Mouse (Mus musculus): ENCODE data around the gene Dip2b.

The Dip2b gene

DNA sequence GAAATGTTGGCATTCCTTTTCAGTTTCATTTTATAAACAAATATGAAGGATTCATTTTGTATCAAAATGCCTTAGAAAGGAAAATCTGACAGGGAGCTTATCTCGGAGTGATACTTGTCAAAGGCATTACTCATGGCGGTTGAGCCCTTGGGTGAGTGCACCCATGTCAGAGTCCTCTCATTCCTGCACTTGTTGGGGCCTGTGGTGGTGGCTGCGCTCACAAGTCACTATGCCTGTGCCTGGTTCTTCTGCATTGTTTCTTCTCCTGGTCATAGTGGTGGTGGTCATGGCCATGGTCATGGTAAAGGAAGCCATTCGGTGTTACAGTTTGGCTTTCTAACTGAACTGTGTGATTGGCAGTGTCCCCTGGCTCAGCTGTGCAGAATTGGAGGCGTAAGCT lies 44.3 kb downstream of the Dip2b start:
- H3K36me3 ChIP-seq (ENCODE audit: insufficient read depth, low read length) = peaks cover 5% of the 10 kb centered on the region; the same call in 1 of the 2 replicates
- TF ChIP-seq NANOG (IDR thresholded peaks at IDR 0.05; ENCODE audit: borderline replicate concordance, low read length) = no peak
- TF ChIP-seq POU5F1 (IDR thresholded peaks at IDR 0.05; ENCODE audit: borderline replicate concordance, low read length) = no peak
- no peak for TF ChIP-seq CTCF (conservative IDR thresholded peaks at IDR 0.05; ENCODE audit: low read length)

GRCm38 (mm10) chr15:100083882-100084281 lies 45.4 kb downstream of the Dip2b start:
- Histone ChIP-seq H3K9me3 (ENCODE audit: low read length) (no peaks in the 10 kb centered on the region), H3K4me3 (replicated peaks; ENCODE audit: low read length) (no peak overlapping the region), H3K27me3 (ENCODE audit: insufficient read depth, low read length) (no peaks in the 10 kb centered on the region), H3K36me3 (ENCODE audit: insufficient read depth, low read length) (peaks cover 5% of the 10 kb centered on the region; the same call in 1 of the 2 replicates), H3K4me1 (replicated peaks; ENCODE audit: low read depth, low read length) (peaks cover 65% of the 10 kb centered on the region)
- TF ChIP-seq POU5F1 (IDR thresholded peaks at IDR 0.05; ENCODE audit: borderline replicate concordance, low read length) = no peak
- TF ChIP-seq CTCF (conservative IDR thresholded peaks at IDR 0.05; ENCODE audit: low read length) = no peak
- no peak for TF ChIP-seq NANOG (IDR thresholded peaks at IDR 0.05; ENCODE audit: borderline replicate concordance, low read length)

More for the DNA sequence above, 44.3 kb downstream of the Dip2b start:
- H3K4me3 ChIP-seq (replicated peaks; ENCODE audit: low read length) = no peak overlapping the region
- H3K27me3 ChIP-seq (ENCODE audit: insufficient read depth, low read length) = no peaks in the 10 kb centered on the region
- H3K4me1 ChIP-seq (replicated peaks; ENCODE audit: low read depth, low read length) = peaks cover 58% of the 10 kb centered on the region
- H3K9me3 ChIP-seq (ENCODE audit: low read length) = no peaks in the 10 kb centered on the region

GRCm38 (mm10) chr15:100084882-100085281 lies 46.4 kb downstream of the Dip2b start:
- Histone ChIP-seq H3K9me3 (ENCODE audit: low read length) (no peaks in the 10 kb centered on the region), H3K27me3 (ENCODE audit: insufficient read depth, low read length) (no peaks in the 10 kb centered on the region), H3K36me3 (ENCODE audit: insufficient read depth, low read length) (peaks cover 5% of the 10 kb centered on the region; the same call in 1 of the 2 replicates), H3K4me3 (replicated peaks; ENCODE audit: low read length) (no peak overlapping the region), H3K4me1 (replicated peaks; ENCODE audit: low read depth, low read length) (peaks cover 67% of the 10 kb centered on the region)
- no peak for TF ChIP-seq POU5F1 (IDR thresholded peaks at IDR 0.05; ENCODE audit: borderline replicate concordance, low read length)

- no peaks in the 10 kb centered on the region for H3K9me3 ChIP-seq (ENCODE audit: low read length)
- H3K27me3 ChIP-seq (ENCODE audit: insufficient read depth, low read length) = no peaks in the 10 kb centered on the region
- H3K4me1 ChIP-seq (replicated peaks; ENCODE audit: low read depth, low read length) = peaks cover 60% of the 10 kb centered on the region
- TF ChIP-seq CTCF (conservative IDR thresholded peaks at IDR 0.05; ENCODE audit: low read length) (no peak), NANOG (IDR thresholded peaks at IDR 0.05; ENCODE audit: borderline replicate concordance, low read length) (no peak), POU5F1 (IDR thresholded peaks at IDR 0.05; ENCODE audit: borderline replicate concordance, low read length) (no peak)
- no peak overlapping the region for H3K4me3 ChIP-seq (replicated peaks; ENCODE audit: low read length)
- H3K36me3 ChIP-seq (ENCODE audit: insufficient read depth, low read length) = peaks cover 3% of the 10 kb centered on the region; the same call in 1 of the 2 replicates
Observed at GRCm38 (mm10) chr15:100088021-100088420, 49.6 kb downstream of the Dip2b start.

GRCm38 (mm10) chr15:100089645-100090053 lies 51.2 kb downstream of the Dip2b start:
- H3K36me3 ChIP-seq (ENCODE audit: insufficient read depth, low read length) = no peaks in the 10 kb centered on the region
- no peaks in the 10 kb centered on the region for H3K27me3 ChIP-seq (ENCODE audit: insufficient read depth, low read length)
- H3K4me1 ChIP-seq (replicated peaks; ENCODE audit: low read depth, low read length) = peaks cover 53% of the 10 kb centered on the region
- TF ChIP-seq CTCF (conservative IDR thresholded peaks at IDR 0.05; ENCODE audit: low read length) (peak; percentile 6; the same call in 1 of the 2 replicates), NANOG (IDR thresholded peaks at IDR 0.05; ENCODE audit: borderline replicate concordance, low read length) (no peak)
- no peak overlapping the region for H3K4me3 ChIP-seq (replicated peaks; ENCODE audit: low read length)
- no peaks in the 10 kb centered on the region for H3K9me3 ChIP-seq (ENCODE audit: low read length)

DNA sequence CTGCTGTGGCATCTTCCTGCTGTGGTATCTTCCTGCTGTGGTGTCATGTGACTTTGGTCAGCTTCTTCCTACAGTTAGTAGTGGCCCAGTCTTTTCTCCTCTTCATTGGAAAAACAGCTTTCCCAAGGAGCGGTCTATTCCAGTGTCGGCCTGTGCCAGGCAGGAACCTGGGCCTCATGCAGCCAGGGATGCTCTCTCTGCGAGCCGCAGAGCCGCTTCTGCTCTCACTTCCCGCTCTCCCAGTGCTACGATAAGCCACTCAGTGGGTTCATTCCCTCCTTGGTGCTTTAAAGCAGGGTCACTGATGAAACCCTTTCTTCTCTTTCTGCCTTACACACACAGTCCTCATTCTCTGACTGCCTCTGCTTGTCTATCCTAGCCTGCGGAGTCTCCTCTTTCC lies 53.4 kb downstream of the Dip2b start:
- TF ChIP-seq POU5F1 (IDR thresholded peaks at IDR 0.05; ENCODE audit: borderline replicate concordance, low read length) = no peak
- TF ChIP-seq CTCF (conservative IDR thresholded peaks at IDR 0.05; ENCODE audit: low read length) = no peak
- TF ChIP-seq NANOG (IDR thresholded peaks at IDR 0.05; ENCODE audit: borderline replicate concordance, low read length) = no peak
- Histone ChIP-seq H3K4me3 (replicated peaks; ENCODE audit: low read length) (peak overlapping the region; percentile 54), H3K9me3 (ENCODE audit: low read length) (no peaks in the 10 kb centered on the region), H3K4me1 (replicated peaks; ENCODE audit: low read depth, low read length) (peaks cover 42% of the 10 kb centered on the region), H3K36me3 (ENCODE audit: insufficient read depth, low read length) (no peaks in the 10 kb centered on the region), H3K27me3 (ENCODE audit: insufficient read depth, low read length) (no peaks in the 10 kb centered on the region)

GRCm38 (mm10) chr15:100092258-100092657 lies 53.8 kb downstream of the Dip2b start:
- H3K27me3 ChIP-seq (ENCODE audit: insufficient read depth, low read length) = no peaks in the 10 kb centered on the region
- no peaks in the 10 kb centered on the region for H3K36me3 ChIP-seq (ENCODE audit: insufficient read depth, low read length)
- peak overlapping the region; percentile 54 for H3K4me3 ChIP-seq (replicated peaks; ENCODE audit: low read length)
- peaks cover 42% of the 10 kb centered on the region for H3K4me1 ChIP-seq (replicated peaks; ENCODE audit: low read depth, low read length)
- no peak for TF ChIP-seq CTCF (conservative IDR thresholded peaks at IDR 0.05; ENCODE audit: low read length)
- TF ChIP-seq POU5F1 (IDR thresholded peaks at IDR 0.05; ENCODE audit: borderline replicate concordance, low read length) = no peak
- no peak for TF ChIP-seq NANOG (IDR thresholded peaks at IDR 0.05; ENCODE audit: borderline replicate concordance, low read length)
- no peaks in the 10 kb centered on the region for H3K9me3 ChIP-seq (ENCODE audit: low read length)

DNA sequence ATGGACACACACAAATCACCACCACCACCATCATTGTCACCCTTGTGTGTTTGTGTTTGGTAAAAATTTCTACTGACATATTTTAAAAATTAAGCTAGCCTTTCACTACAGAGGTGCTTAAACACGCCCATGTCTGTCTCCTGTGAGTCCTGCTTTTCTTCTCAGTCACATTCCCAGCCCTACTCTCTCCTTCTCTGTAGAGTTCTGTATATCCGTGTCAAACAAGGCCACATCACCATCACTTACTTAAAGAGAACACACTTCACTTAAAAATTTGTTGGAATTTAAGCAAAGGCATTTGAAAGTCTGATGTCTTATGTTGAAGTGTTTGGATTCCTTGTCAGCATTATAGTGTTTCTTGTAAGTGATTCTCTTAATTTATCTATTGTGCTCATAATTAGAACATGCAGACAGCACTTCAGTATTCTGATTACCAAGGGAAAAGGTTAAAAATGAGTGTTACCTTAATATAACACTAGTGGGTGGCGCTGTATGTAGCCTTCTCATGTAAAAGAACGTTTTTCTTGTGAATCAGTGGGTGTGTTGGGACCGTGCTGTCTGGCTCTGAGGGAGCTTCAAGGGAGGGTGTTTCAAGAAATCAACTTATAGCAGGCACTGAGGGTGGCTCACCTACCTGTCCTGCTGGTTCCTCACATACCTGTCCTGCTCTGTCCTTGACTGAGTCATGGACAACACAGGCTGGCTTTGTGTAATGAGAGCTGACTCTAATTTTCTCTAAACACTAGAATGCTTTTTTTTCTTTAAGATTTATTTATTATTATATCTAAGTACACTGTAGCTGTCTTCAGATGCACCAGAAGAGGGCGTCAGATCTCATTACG lies 58.3 kb downstream of the Dip2b start:
- no peaks in the 10 kb centered on the region for H3K36me3 ChIP-seq (ENCODE audit: insufficient read depth, low read length)
- H3K9me3 ChIP-seq (ENCODE audit: low read length) = no peaks in the 10 kb centered on the region; the same call in 1 of the 2 replicates
- TF ChIP-seq POU5F1 (IDR thresholded peaks at IDR 0.05; ENCODE audit: borderline replicate concordance, low read length) (no peak), NANOG (IDR thresholded peaks at IDR 0.05; ENCODE audit: borderline replicate concordance, low read length) (no peak), CTCF (conservative IDR thresholded peaks at IDR 0.05; ENCODE audit: low read length) (no peak)
- H3K27me3 ChIP-seq (ENCODE audit: insufficient read depth, low read length) = no peaks in the 10 kb centered on the region
- H3K4me1 ChIP-seq (replicated peaks; ENCODE audit: low read depth, low read length) = peaks cover 28% of the 10 kb centered on the region
- no peak overlapping the region for H3K4me3 ChIP-seq (replicated peaks; ENCODE audit: low read length)

All from E14TG2a.4 (cell line).